Mouse (Mus musculus): ENCODE measurements at regions not wholly inside any gene's neighbourhood (a gene's known extent, or its start where the extent isn't known, plus 50 kb on each side); places are given as distances from the start of the nearest gene placed in this dataset.

GRCm38 (mm10) chr13:83733991-83734610 is 230.3 kb downstream of the Mef2c start:
- peak overlapping the region; percentile 31 for H3K4me3 ChIP-seq (ENCODE audit: low read depth, low read length)
- no peaks in the 10 kb centered on the region for H3K9me3 ChIP-seq (replicated peaks; ENCODE audit: control insufficient read depth, low read length)
- peaks cover 2% of the 10 kb centered on the region; the same call in 1 of the 2 replicates for H3K4me1 ChIP-seq (ENCODE audit: control insufficient read depth, insufficient read depth, low read length)
- H3K4me2 ChIP-seq = peak overlapping the region; percentile 37
- peaks cover 58% of the 10 kb centered on the region for H3K27me3 ChIP-seq (ENCODE audit: control insufficient read depth, insufficient read depth, low read length)
- no peak overlapping the region for H3K9ac ChIP-seq (ENCODE audit: low read depth, low read length)
- 2% methylated on average over 1 of the region's 1 CpGs for whole genome bisulfite sequencing (ENCODE audit: insufficient replicate concordance)
- no peaks in the 10 kb centered on the region for H3K36me3 ChIP-seq (ENCODE audit: control insufficient read depth, insufficient read depth, low read length)
- ATAC-seq (replicated peaks; ENCODE audit: insufficient number of reproducible peaks, low FRiP score, low TSS enrichment) = no peak
- no peak overlapping the region for H3K27ac ChIP-seq (ENCODE audit: low read depth, low read length)

DNA sequence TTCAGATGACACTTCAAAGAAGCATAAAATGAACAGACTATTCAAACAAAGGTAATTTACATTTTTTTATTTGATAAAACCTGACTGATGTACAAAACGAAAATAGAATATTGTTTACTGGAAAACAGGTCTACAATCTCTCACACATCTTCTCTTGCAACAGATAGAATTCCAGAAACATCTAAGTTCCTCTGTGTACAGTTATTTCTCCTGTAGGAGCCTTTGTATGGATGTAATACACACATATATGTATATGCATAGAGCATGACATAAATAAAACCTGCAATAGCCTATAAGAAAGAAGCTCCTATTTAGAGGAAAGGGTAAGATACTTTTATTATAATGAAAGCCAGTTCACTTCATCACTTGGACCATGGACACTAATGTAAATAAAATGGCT is 230.8 kb downstream of the Mef2c start:
- Histone ChIP-seq H3K4me1 (ENCODE audit: control insufficient read depth, insufficient read depth, low read length) (peaks cover 2% of the 10 kb centered on the region; the same call in 1 of the 2 replicates), H3K4me2 (no peak overlapping the region), H3K27ac (ENCODE audit: low read depth, low read length) (no peak overlapping the region), H3K36me3 (ENCODE audit: control insufficient read depth, insufficient read depth, low read length) (no peaks in the 10 kb centered on the region), H3K9ac (ENCODE audit: low read depth, low read length) (no peak overlapping the region), H3K27me3 (ENCODE audit: control insufficient read depth, insufficient read depth, low read length) (peaks cover 63% of the 10 kb centered on the region), H3K9me3 (replicated peaks; ENCODE audit: control insufficient read depth, low read length) (no peaks in the 10 kb centered on the region), H3K4me3 (ENCODE audit: low read depth, low read length) (no peak overlapping the region)
- ATAC-seq (replicated peaks; ENCODE audit: insufficient number of reproducible peaks, low FRiP score, low TSS enrichment) = no peak
- 17% methylated on average over 1 of the region's 1 CpGs for WGBS (ENCODE audit: insufficient replicate concordance)

DNA sequence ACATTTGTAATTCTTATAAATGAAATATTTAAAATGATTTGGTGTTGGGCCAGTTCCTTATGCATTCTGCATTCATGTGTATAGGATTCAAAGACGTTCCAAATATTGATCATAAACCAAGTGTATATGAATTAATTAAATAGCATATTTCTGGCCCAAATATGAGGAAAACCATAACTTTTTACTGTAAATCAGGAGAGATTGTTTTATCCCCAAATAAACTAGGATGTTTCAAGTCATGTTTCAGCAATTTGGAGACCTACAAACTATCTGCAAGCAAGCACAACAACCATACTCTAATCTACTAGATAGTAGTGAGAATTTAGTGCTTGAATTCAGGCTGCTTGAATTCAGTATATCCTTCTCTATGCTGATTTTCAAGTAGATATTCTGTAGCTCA is 231.3 kb downstream of the Mef2c start:
- Histone ChIP-seq H3K4me3 (ENCODE audit: low read depth, low read length) (no peak overlapping the region), H3K27ac (ENCODE audit: low read depth, low read length) (no peak overlapping the region), H3K36me3 (ENCODE audit: control insufficient read depth, insufficient read depth, low read length) (no peaks in the 10 kb centered on the region), H3K9me3 (replicated peaks; ENCODE audit: control insufficient read depth, low read length) (no peaks in the 10 kb centered on the region), H3K4me1 (ENCODE audit: control insufficient read depth, insufficient read depth, low read length) (peaks cover under 1% of the 10 kb centered on the region; the same call in 1 of the 2 replicates), H3K27me3 (ENCODE audit: control insufficient read depth, insufficient read depth, low read length) (peaks cover 63% of the 10 kb centered on the region), H3K9ac (ENCODE audit: low read depth, low read length) (no peak overlapping the region), H3K4me2 (no peak overlapping the region)
- no peak for ATAC-seq (replicated peaks; ENCODE audit: insufficient number of reproducible peaks, low FRiP score, low TSS enrichment)
- 53% methylated on average over 1 of the region's 1 CpGs for WGBS (ENCODE audit: insufficient replicate concordance)

- H3K4me1 ChIP-seq (ENCODE audit: control insufficient read depth, insufficient read depth, low read length) = no peaks in the 10 kb centered on the region
- no peak overlapping the region for H3K4me3 ChIP-seq (ENCODE audit: low read depth, low read length)
- H3K27ac ChIP-seq (ENCODE audit: low read depth, low read length) = no peak overlapping the region
- H3K36me3 ChIP-seq (ENCODE audit: control insufficient read depth, insufficient read depth, low read length) = no peaks in the 10 kb centered on the region
- ATAC-seq (replicated peaks; ENCODE audit: insufficient number of reproducible peaks, low FRiP score, low TSS enrichment) = no peak
- WGBS (ENCODE audit: insufficient replicate concordance) = 51% methylated on average over 10 of the region's 10 CpGs
- H3K9me3 ChIP-seq (replicated peaks; ENCODE audit: control insufficient read depth, low read length) = no peaks in the 10 kb centered on the region
- no peak overlapping the region for H3K9ac ChIP-seq (ENCODE audit: low read depth, low read length)
- peaks cover 64% of the 10 kb centered on the region for H3K27me3 ChIP-seq (ENCODE audit: control insufficient read depth, insufficient read depth, low read length)
- H3K4me2 ChIP-seq = no peak overlapping the region
Observed at GRCm38 (mm10) chr13:83735631-83736475, 232.0 kb downstream of the Mef2c start.

GRCm38 (mm10) chr13:83737031-83737825 is 233.4 kb downstream of the Mef2c start:
- peaks cover 66% of the 10 kb centered on the region for H3K27me3 ChIP-seq (ENCODE audit: control insufficient read depth, insufficient read depth, low read length)
- no peak for ATAC-seq (replicated peaks; ENCODE audit: insufficient number of reproducible peaks, low FRiP score, low TSS enrichment)
- peak overlapping the region; percentile 58 for H3K4me2 ChIP-seq
- no peaks in the 10 kb centered on the region for H3K9me3 ChIP-seq (replicated peaks; ENCODE audit: control insufficient read depth, low read length)
- no peaks in the 10 kb centered on the region for H3K36me3 ChIP-seq (ENCODE audit: control insufficient read depth, insufficient read depth, low read length)
- 8% methylated on average over 9 of the region's 9 CpGs for WGBS (ENCODE audit: insufficient replicate concordance)
- no peak overlapping the region for H3K4me3 ChIP-seq (ENCODE audit: low read depth, low read length)
- no peak overlapping the region for H3K27ac ChIP-seq (ENCODE audit: low read depth, low read length)
- H3K4me1 ChIP-seq (ENCODE audit: control insufficient read depth, insufficient read depth, low read length) = no peaks in the 10 kb centered on the region
- no peak overlapping the region for H3K9ac ChIP-seq (ENCODE audit: low read depth, low read length)

GRCm38 (mm10) chr13:83737826-83738527 is 234.1 kb downstream of the Mef2c start:
- WGBS (ENCODE audit: insufficient replicate concordance) = under 1% methylated on average over 27 of the region's 27 CpGs
- Histone ChIP-seq H3K27me3 (ENCODE audit: control insufficient read depth, insufficient read depth, low read length) (peaks cover 59% of the 10 kb centered on the region), H3K9me3 (replicated peaks; ENCODE audit: control insufficient read depth, low read length) (no peaks in the 10 kb centered on the region)

GRCm38 (mm10) chr13:83738528-83738981 is 234.7 kb downstream of the Mef2c start:
- peaks cover 58% of the 10 kb centered on the region for H3K27me3 ChIP-seq (ENCODE audit: control insufficient read depth, insufficient read depth, low read length)
- no peak for ATAC-seq (replicated peaks; ENCODE audit: insufficient number of reproducible peaks, low FRiP score, low TSS enrichment)
- H3K27ac ChIP-seq (ENCODE audit: low read depth, low read length) = no peak overlapping the region
- peak overlapping the region; percentile 33 for H3K4me3 ChIP-seq (ENCODE audit: low read depth, low read length)
- H3K9me3 ChIP-seq (replicated peaks; ENCODE audit: control insufficient read depth, low read length) = no peaks in the 10 kb centered on the region
- 6% methylated on average over 12 of the region's 12 CpGs for WGBS (ENCODE audit: insufficient replicate concordance)
- H3K9ac ChIP-seq (ENCODE audit: low read depth, low read length) = no peak overlapping the region
- H3K4me2 ChIP-seq = peak overlapping the region; percentile 58
- H3K4me1 ChIP-seq (ENCODE audit: control insufficient read depth, insufficient read depth, low read length) = no peaks in the 10 kb centered on the region
- no peaks in the 10 kb centered on the region for H3K36me3 ChIP-seq (ENCODE audit: control insufficient read depth, insufficient read depth, low read length)

More at GRCm38 (mm10) chr13:83737826-83738527, 234.1 kb downstream of the Mef2c start:
- Histone ChIP-seq H3K27ac (ENCODE audit: low read depth, low read length) (no peak overlapping the region), H3K36me3 (ENCODE audit: control insufficient read depth, insufficient read depth, low read length) (no peaks in the 10 kb centered on the region), H3K9ac (ENCODE audit: low read depth, low read length) (no peak overlapping the region), H3K4me3 (ENCODE audit: low read depth, low read length) (peak overlapping the region; percentile 33; the same call in 1 of the 2 replicates), H3K4me1 (ENCODE audit: control insufficient read depth, insufficient read depth, low read length) (no peaks in the 10 kb centered on the region), H3K4me2 (peak overlapping the region; percentile 58)
- ATAC-seq (replicated peaks; ENCODE audit: insufficient number of reproducible peaks, low FRiP score, low TSS enrichment) = no peak

GRCm38 (mm10) chr13:83739131-83739530 is 235.3 kb downstream of the Mef2c start:
- Histone ChIP-seq H3K27ac (ENCODE audit: low read depth, low read length) (no peak overlapping the region), H3K4me3 (ENCODE audit: low read depth, low read length) (peak overlapping the region; percentile 33; the same call in 1 of the 2 replicates), H3K27me3 (ENCODE audit: control insufficient read depth, insufficient read depth, low read length) (peaks cover 53% of the 10 kb centered on the region), H3K4me2 (peak overlapping the region; percentile 58), H3K9ac (ENCODE audit: low read depth, low read length) (no peak overlapping the region), H3K9me3 (replicated peaks; ENCODE audit: control insufficient read depth, low read length) (no peaks in the 10 kb centered on the region), H3K4me1 (ENCODE audit: control insufficient read depth, insufficient read depth, low read length) (no peaks in the 10 kb centered on the region), H3K36me3 (ENCODE audit: control insufficient read depth, insufficient read depth, low read length) (no peaks in the 10 kb centered on the region)
- ATAC-seq (replicated peaks; ENCODE audit: insufficient number of reproducible peaks, low FRiP score, low TSS enrichment) = no peak
- 22% methylated on average over 3 of the region's 3 CpGs for WGBS (ENCODE audit: insufficient replicate concordance)

Data from heart, embryonic 11.5 days (tissue).